Mouse (Mus musculus) layer of hippocampus, postnatal 14 days (tissue): Measurements from ENCODE around the gene Hspa1a. TPM values are rescaled to one million over a fixed set of nuclear protein-coding genes. Genes with fewer than 3 reads are reported as not detected.
"Not testable (repeated sequence)": the region's sequence is repeated elsewhere in the genome, so short reads cannot be mapped to it uniquely, and the experiment has no call there.

Experiments used
- DNase-seq, 2 experiments: peaks; one replicate each; pipeline ENCODE4 v3.0.0; 2021 to 2022; ENCODE audit warnings: low spot score in 2 of 2, mixed read lengths in 1 of 2
- long read RNA-seq, 2 experiments: library from polyadenylated mRNA; stranded (forward); transcript quantifications; one replicate each; pipeline ENCODE4 v2.0.0; 2021
- total RNA-seq, 2 experiments: library from RNA; stranded (reverse); gene quantifications; 2 replicates each; pipeline ENCODE4 v1.2.3; 2021

Hspa1a gene
- 10 to 100 TPM; 12.4 to 13.1 TPM for total RNA-seq
- long read RNA-seq, experiment 1, transcript Hspa1a-201 (1 exons, 2,967 nt): major isoform, 12 of 12 reads
- long read RNA-seq, experiment 1, partial matches to known transcripts: 0 of 12 reads
- long read RNA-seq, experiment 1, other reads (novel, unspliced or antisense): 0 of 12 reads
- long read RNA-seq, experiment 2, transcript Hspa1a-201 (1 exons, 2,967 nt): major isoform, 13 of 13 reads
- long read RNA-seq, experiment 2, partial matches to known transcripts: 0 of 13 reads
- long read RNA-seq, experiment 2, other reads (novel, unspliced or antisense): 0 of 13 reads

GRCm38 (mm10) chr17:34972069-34972749 lies at the start of gene Hspa1a, which contains the start of gene Hspa1l:
Hspa1a (minus strand) TSS chr17:34972156.
Hspa1l (plus strand) TSS chr17:34972703.
- DNase-seq: peak; percentile 68 to 77

GRCm38 (mm10) chr17:35021163-35021808 lies 49.3 kb upstream of the Hspa1a start:
- DNase-seq: peak; percentile 82 to 89

- no peak for DNase-seq
Measured at GRCm38 (mm10) chr17:35020551-35020950, 48.6 kb upstream of the Hspa1a start.

- no peak for DNase-seq
Measured at GRCm38 (mm10) chr17:35019894-35020293, 47.9 kb upstream of the Hspa1a start.

- DNase-seq: no peak
Measured at GRCm38 (mm10) chr17:35018171-35018570, 46.2 kb upstream of the Hspa1a start.

- DNase-seq: no peak
Measured at GRCm38 (mm10) chr17:35017706-35018030, 45.7 kb upstream of the Hspa1a start.

- DNase-seq: no peak
Measured at GRCm38 (mm10) chr17:35016791-35017705, 45.1 kb upstream of the Hspa1a start.

GRCm38 (mm10) chr17:35016376-35016775 lies 44.4 kb upstream of the Hspa1a start, which contains the start of gene Vwa7:
Vwa7 (plus strand) TSS chr17:35016579.
- DNase-seq: peak in 1 of 2 experiments; percentile 27

- no peak for DNase-seq
Measured at GRCm38 (mm10) chr17:35015296-35015695, 43.3 kb upstream of the Hspa1a start.

GRCm38 (mm10) chr17:35013221-35013620 lies 41.3 kb upstream of the Hspa1a start:
- no peak for DNase-seq

- DNase-seq: no peak
Measured at GRCm38 (mm10) chr17:35012430-35012829, 40.5 kb upstream of the Hspa1a start.

- DNase-seq: no peak
Measured at GRCm38 (mm10) chr17:35011440-35011839, 39.5 kb upstream of the Hspa1a start.

GRCm38 (mm10) chr17:35009586-35009985 lies 37.6 kb upstream of the Hspa1a start:
- DNase-seq: no peak

GRCm38 (mm10) chr17:35007387-35007991 lies 35.5 kb upstream of the Hspa1a start:
- DNase-seq: no peak

GRCm38 (mm10) chr17:35005902-35006301 lies 33.9 kb upstream of the Hspa1a start:
- not testable (repeated sequence) for DNase-seq

GRCm38 (mm10) chr17:35005158-35005557 lies 33.2 kb upstream of the Hspa1a start:
- DNase-seq: no peak

- DNase-seq: no peak
Measured at GRCm38 (mm10) chr17:35004075-35004717, 32.2 kb upstream of the Hspa1a start.

- DNase-seq: no peak
Measured at GRCm38 (mm10) chr17:35003022-35003838, 31.3 kb upstream of the Hspa1a start.
